Mouse (Mus musculus) forebrain, embryonic 10.5 days (tissue): ENCODE measurements around the gene Timm10. TPM values are rescaled to one million over a fixed set of nuclear protein-coding genes. Genes with fewer than 3 reads are reported as not detected.
A peak's percentile ranks its signal among the peaks of the same experiment; 100 is the strongest.

Source experiments
- DNase-seq: peaks from one replicate; pipeline ENCODE4 v3.0.0-alpha.2; 2017; ENCODE audit warnings: low spot score; ENCODE audit errors: extremely low spot score
- H3K27ac ChIP-seq: fragments of 300-500 bp; sonication (generic); 2 replicates; pipeline ENCODE4 v1.5.1; 2016; ENCODE audit warnings: mild to moderate bottlenecking
- H3K27me3 ChIP-seq: fragments of 300-500 bp; sonication (generic); 2 replicates; pipeline ENCODE4 v1.6.1; 2016; ENCODE audit warnings: mild to moderate bottlenecking; ENCODE audit not compliant: poor library complexity, severe bottlenecking
- H3K36me3 ChIP-seq: fragments of 300-500 bp; sonication (generic); replicated peaks from 2 replicates; pipeline ENCODE4 v1.6.1; 2016; ENCODE audit warnings: mild to moderate bottlenecking, moderate library complexity
- H3K4me1 ChIP-seq: fragments of 300-500 bp; sonication (generic); 2 replicates; pipeline ENCODE4 v1.6.1; 2016
- H3K4me3 ChIP-seq: fragments of 300-500 bp; sonication (generic); 2 replicates; pipeline ENCODE4 v1.5.1; 2016; ENCODE audit warnings: mild to moderate bottlenecking, moderate library complexity
- H3K9me3 ChIP-seq: fragments of 300-500 bp; sonication (generic); 2 replicates; pipeline ENCODE4 v1.6.1; 2016; ENCODE audit warnings: mild to moderate bottlenecking, moderate library complexity
- WGBS: fragments of 180-500 bp; shearing (Covaris S2); methylation state at CpG from one replicate; pipeline ENCODE4 v1.1.7; 2016; 5-methylcytosine and 5-hydroxymethylcytosine counted together
- polyA plus RNA-seq: library from polyadenylated mRNA; unstranded; fragments of >200 nt; fragmentation: Nextera tagmentation; extraction: Ambion mirVana; gene quantifications from 2 replicates; pipeline ENCODE4 v1.2.1, GENCODE M21; 2016

Gene Timm10
- polyA plus RNA-seq, 1 experiment from 2014 or later = 68.6 TPM

GRCm38 (mm10) chr2:84850407-84851129 lies 23.8 kb downstream of the Timm10 start:
- Histone ChIP-seq H3K4me3 (no peak overlapping the region; the same call in 1 of the 2 replicates), H3K27me3 (no peaks in the 10 kb centered on the region), H3K27ac (no peak overlapping the region; the same call in 1 of the 2 replicates), H3K36me3 (peaks cover 92% of the 10 kb centered on the region), H3K9me3 (no peaks in the 10 kb centered on the region), H3K4me1 (peaks cover 24% of the 10 kb centered on the region)
- no peak for DNase-seq
- WGBS = 70% methylated on average over 7 of the region's 7 CpGs

- H3K27ac ChIP-seq = peak overlapping the region; percentile 32; the same call in 1 of the 2 replicates
- H3K27me3 ChIP-seq = no peaks in the 10 kb centered on the region
- DNase-seq = peak; percentile 59
- H3K4me1 ChIP-seq = peaks cover 24% of the 10 kb centered on the region
- 34% methylated on average over 23 of the region's 23 CpGs for WGBS
- H3K4me3 ChIP-seq = peak overlapping the region; percentile 4; the same call in 1 of the 2 replicates
- H3K9me3 ChIP-seq = no peaks in the 10 kb centered on the region
- H3K36me3 ChIP-seq = peaks cover 92% of the 10 kb centered on the region
These were observed 24.6 kb downstream of the Timm10 start for GRCm38 (mm10) chr2:84851130-84852040.

GRCm38 (mm10) chr2:84855732-84856131 lies 28.9 kb downstream of the Timm10 start:
- no peak overlapping the region for H3K4me3 ChIP-seq
- H3K27ac ChIP-seq = no peak overlapping the region
- peaks cover 11% of the 10 kb centered on the region for H3K4me1 ChIP-seq
- no peak for DNase-seq
- H3K9me3 ChIP-seq = no peaks in the 10 kb centered on the region
- WGBS = 73% methylated on average over 2 of the region's 2 CpGs
- H3K36me3 ChIP-seq = peaks cover 94% of the 10 kb centered on the region
- H3K27me3 ChIP-seq = no peaks in the 10 kb centered on the region

DNA sequence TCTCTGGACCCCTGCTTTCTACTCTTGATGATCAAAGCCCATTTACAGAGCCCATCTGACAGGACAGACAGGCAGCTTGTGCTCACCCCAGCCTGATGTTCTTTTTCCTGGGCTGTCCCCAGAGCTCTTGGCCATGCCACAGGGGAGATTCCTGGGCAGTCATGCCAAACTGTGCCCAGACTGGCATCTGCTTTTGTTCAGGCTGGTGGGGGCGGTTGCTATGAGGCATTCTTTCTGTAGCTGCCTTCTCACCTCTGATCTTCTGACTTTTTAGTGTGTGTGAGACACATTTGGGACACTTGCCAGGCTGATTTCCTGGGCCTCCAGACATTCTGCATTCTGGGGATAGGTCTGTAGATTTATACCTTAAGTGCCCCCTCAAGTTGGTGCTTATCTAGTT lies 31.8 kb downstream of the Timm10 start:
- no peak for DNase-seq
- H3K9me3 ChIP-seq = no peaks in the 10 kb centered on the region
- no peaks in the 10 kb centered on the region for H3K27me3 ChIP-seq
- peaks cover 99% of the 10 kb centered on the region for H3K36me3 ChIP-seq
- no peak overlapping the region for H3K4me3 ChIP-seq
- no peak overlapping the region for H3K27ac ChIP-seq
- H3K4me1 ChIP-seq = no peaks in the 10 kb centered on the region
- WGBS = 93% methylated on average over 1 of the region's 1 CpGs

- Histone ChIP-seq H3K9me3 (no peaks in the 10 kb centered on the region), H3K4me1 (no peaks in the 10 kb centered on the region; the same call in 1 of the 2 replicates), H3K27me3 (peaks cover 8% of the 10 kb centered on the region), H3K36me3 (peaks cover 86% of the 10 kb centered on the region), H3K4me3 (no peak overlapping the region), H3K27ac (no peak overlapping the region)
- WGBS = 91% methylated on average over 7 of the region's 7 CpGs
- DNase-seq = no peak
These were observed 33.4 kb downstream of the Timm10 start for GRCm38 (mm10) chr2:84859991-84860780.

GRCm38 (mm10) chr2:84861430-84861829 lies 34.6 kb downstream of the Timm10 start:
- Histone ChIP-seq H3K4me1 (peaks cover 11% of the 10 kb centered on the region), H3K36me3 (peaks cover 73% of the 10 kb centered on the region), H3K27ac (no peak overlapping the region), H3K9me3 (no peaks in the 10 kb centered on the region), H3K27me3 (peaks cover 20% of the 10 kb centered on the region), H3K4me3 (no peak overlapping the region)
- 84% methylated on average over 3 of the region's 3 CpGs for WGBS
- no peak for DNase-seq

GRCm38 (mm10) chr2:84862231-84862630 lies 35.4 kb downstream of the Timm10 start:
- WGBS = 71% methylated on average over 3 of the region's 3 CpGs
- Histone ChIP-seq H3K4me1 (peaks cover 19% of the 10 kb centered on the region), H3K36me3 (peaks cover 65% of the 10 kb centered on the region), H3K27me3 (peaks cover 28% of the 10 kb centered on the region), H3K9me3 (no peaks in the 10 kb centered on the region), H3K4me3 (no peak overlapping the region), H3K27ac (no peak overlapping the region)
- DNase-seq = no peak

- peaks cover 65% of the 10 kb centered on the region for H3K27me3 ChIP-seq
- 1% methylated on average over 47 of the region's 47 CpGs for WGBS
These were observed 39.1 kb downstream of the Timm10 start for GRCm38 (mm10) chr2:84865616-84866571.

GRCm38 (mm10) chr2:84868521-84868943 lies 41.7 kb downstream of the Timm10 start:
- peak; percentile 79 for DNase-seq
- WGBS = 7% methylated on average over 5 of the region's 5 CpGs
- Histone ChIP-seq H3K27me3 (peaks cover 91% of the 10 kb centered on the region), H3K4me3 (no peak overlapping the region), H3K27ac (no peak overlapping the region), H3K9me3 (no peaks in the 10 kb centered on the region), H3K4me1 (peaks cover 40% of the 10 kb centered on the region), H3K36me3 (peaks cover 4% of the 10 kb centered on the region)

More at GRCm38 (mm10) chr2:84865616-84866571, 39.1 kb downstream of the Timm10 start:
- DNase-seq = peak; percentile 71
- Histone ChIP-seq H3K27ac (peak overlapping the region; percentile 21), H3K4me3 (peak overlapping the region; percentile 48), H3K9me3 (no peaks in the 10 kb centered on the region), H3K4me1 (peaks cover 27% of the 10 kb centered on the region), H3K36me3 (peaks cover 30% of the 10 kb centered on the region)

DNA sequence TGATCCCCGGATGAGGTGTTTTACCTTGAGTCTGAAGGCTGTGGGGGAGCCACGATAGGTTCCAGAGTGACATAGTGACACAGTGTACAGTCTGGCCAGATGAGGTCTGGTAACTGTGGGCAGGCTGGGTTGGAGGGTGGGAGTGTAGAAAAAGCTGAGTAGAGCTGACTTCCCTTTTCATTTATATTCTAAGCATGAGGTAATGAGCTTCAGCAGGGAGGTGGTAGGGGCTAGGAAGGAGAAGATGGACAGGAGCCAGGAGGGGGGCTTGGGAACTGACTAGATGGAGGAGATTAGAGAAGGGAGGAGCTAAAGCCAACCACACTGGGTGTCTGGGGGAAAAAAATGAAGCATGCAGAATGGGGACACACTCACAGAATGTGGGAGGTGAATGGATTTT lies 42.2 kb downstream of the Timm10 start:
- Histone ChIP-seq H3K4me1 (peaks cover 40% of the 10 kb centered on the region), H3K27me3 (peaks cover 96% of the 10 kb centered on the region), H3K27ac (no peak overlapping the region), H3K4me3 (no peak overlapping the region), H3K36me3 (no peaks in the 10 kb centered on the region), H3K9me3 (no peaks in the 10 kb centered on the region)
- DNase-seq = no peak
- WGBS = 69% methylated on average over 2 of the region's 2 CpGs

- peaks cover 36% of the 10 kb centered on the region for H3K4me1 ChIP-seq
- H3K9me3 ChIP-seq = no peaks in the 10 kb centered on the region
- H3K36me3 ChIP-seq = no peaks in the 10 kb centered on the region
- peaks cover 100% of the 10 kb centered on the region for H3K27me3 ChIP-seq
- H3K4me3 ChIP-seq = no peak overlapping the region
- DNase-seq = no peak
- no peak overlapping the region for H3K27ac ChIP-seq
- 73% methylated on average over 4 of the region's 4 CpGs for WGBS
These were observed 43.9 kb downstream of the Timm10 start for GRCm38 (mm10) chr2:84870623-84871160.
